Mouse (Mus musculus) heart, embryonic 11.5 days (tissue): ENCODE data around the gene Bloc1s3. TPM values are rescaled to one million over a fixed set of nuclear protein-coding genes. Genes with fewer than 3 reads are reported as not detected.
"Not testable (repeated sequence)": the region's sequence is repeated elsewhere in the genome, so short reads cannot be mapped to it uniquely, and the experiment has no call there.

Source experiments
- ATAC-seq: fragments of 200-750 bp; cut with Nextera tagmentation; replicated peaks from 2 replicates; pipeline ENCODE4 v1.8.0; 2017; ENCODE audit warnings: moderate library complexity; ENCODE audit not compliant: insufficient number of reproducible peaks, low FRiP score, low TSS enrichment
- H3K27ac ChIP-seq: fragments of 300-500 bp; sonication (generic); 2 replicates; pipeline ENCODE4 v1.5.1; 2014; ENCODE audit warnings: mild to moderate bottlenecking, low read depth, low read length
- H3K27me3 ChIP-seq: fragments of 300-500 bp; sonication (generic); 2 replicates; pipeline ENCODE4 v1.6.1; 2014; ENCODE audit warnings: mild to moderate bottlenecking, low read length, mixed read lengths; ENCODE audit not compliant: control insufficient read depth, insufficient read depth
- H3K36me3 ChIP-seq: fragments of 300-500 bp; sonication (generic); 2 replicates; pipeline ENCODE4 v1.6.1; 2014; ENCODE audit warnings: mild to moderate bottlenecking, low read length, moderate library complexity, mixed read lengths; ENCODE audit not compliant: control insufficient read depth, insufficient read depth
- H3K4me1 ChIP-seq: fragments of 300-500 bp; sonication (generic); 2 replicates; pipeline ENCODE4 v1.6.1; 2014; ENCODE audit warnings: low read length; ENCODE audit not compliant: control insufficient read depth, insufficient read depth
- H3K4me2 ChIP-seq: fragments of 300-500 bp; sonication (generic); 2 replicates; pipeline ENCODE4 v1.6.1; 2014; ENCODE audit warnings: mild to moderate bottlenecking, moderate library complexity
- H3K4me3 ChIP-seq: fragments of 300-500 bp; sonication (generic); 2 replicates; pipeline ENCODE4 v1.5.1; 2014; ENCODE audit warnings: low read depth, low read length
- H3K9ac ChIP-seq: fragments of 300-500 bp; sonication (generic); 2 replicates; pipeline ENCODE4 v1.6.1; 2014; ENCODE audit warnings: mild to moderate bottlenecking, low read depth, low read length, moderate library complexity
- H3K9me3 ChIP-seq: fragments of 300-500 bp; sonication (generic); replicated peaks from 2 replicates; pipeline ENCODE4 v1.6.1; 2016; ENCODE audit warnings: low read length; ENCODE audit not compliant: control insufficient read depth
- WGBS: fragments of 180-500 bp; shearing (Covaris S2); extraction: QIAGEN DNeasy Blood & Tissue Kit; methylation state at CpG from one replicate; pipeline ENCODE4 v1.1.7; 2014; ENCODE audit not compliant: insufficient replicate concordance; 5-methylcytosine and 5-hydroxymethylcytosine counted together
- polyA plus RNA-seq: library from polyadenylated mRNA; unstranded; fragments of >200 nt; fragmentation: Nextera tagmentation; extraction: Ambion mirVana; gene quantifications from 2 replicates; pipeline ENCODE4 v1.2.1, GENCODE M21; 2014

The Bloc1s3 gene
- polyA plus RNA-seq, 1 experiment from 2014 or later, result 1.2 TPM

- H3K27ac ChIP-seq, result no peak overlapping the region
- peak overlapping the region; percentile 52; the same call in 1 of the 2 replicates for H3K9ac ChIP-seq
- H3K4me2 ChIP-seq, result peak overlapping the region; percentile 82
- 12% methylated on average over 24 of the region's 24 CpGs for WGBS
- ATAC-seq, result no peak
- no peaks in the 10 kb centered on the region for H3K36me3 ChIP-seq
- peaks cover 60% of the 10 kb centered on the region for H3K27me3 ChIP-seq
- peaks cover 20% of the 10 kb centered on the region for H3K4me1 ChIP-seq
- peak overlapping the region; percentile 44 for H3K4me3 ChIP-seq
- H3K9me3 ChIP-seq, result no peaks in the 10 kb centered on the region
These were observed 16.4 kb upstream of the Bloc1s3 start for GRCm38 (mm10) chr7:19524420-19525104.

- WGBS, result 2% methylated on average over 64 of the region's 64 CpGs
- ATAC-seq, result no peak
- peak overlapping the region; percentile 52; the same call in 1 of the 2 replicates for H3K9ac ChIP-seq
- H3K9me3 ChIP-seq, result no peaks in the 10 kb centered on the region
- H3K27ac ChIP-seq, result no peak overlapping the region
- peaks cover 22% of the 10 kb centered on the region for H3K4me1 ChIP-seq
- peaks cover 67% of the 10 kb centered on the region for H3K27me3 ChIP-seq
- H3K36me3 ChIP-seq, result no peaks in the 10 kb centered on the region
- H3K4me3 ChIP-seq, result peak overlapping the region; percentile 44
- peak overlapping the region; percentile 82 for H3K4me2 ChIP-seq
These were observed 15.7 kb upstream of the Bloc1s3 start for GRCm38 (mm10) chr7:19523757-19524419.

- H3K4me2 ChIP-seq, result peak overlapping the region; percentile 82
- H3K9me3 ChIP-seq, result no peaks in the 10 kb centered on the region
- H3K4me3 ChIP-seq, result peak overlapping the region; percentile 44
- peaks cover 22% of the 10 kb centered on the region for H3K4me1 ChIP-seq
- H3K27ac ChIP-seq, result no peak overlapping the region
- no peaks in the 10 kb centered on the region for H3K36me3 ChIP-seq
- no peak for ATAC-seq
- H3K9ac ChIP-seq, result no peak overlapping the region
- 14% methylated on average over 70 of the region's 72 CpGs for WGBS
- H3K27me3 ChIP-seq, result peaks cover 74% of the 10 kb centered on the region
These were observed 15.0 kb upstream of the Bloc1s3 start for GRCm38 (mm10) chr7:19523017-19523756.

GRCm38 (mm10) chr7:19520032-19520431 is 11.9 kb upstream of the Bloc1s3 start:
- peak overlapping the region; percentile 72 for H3K4me2 ChIP-seq
- no peaks in the 10 kb centered on the region for H3K36me3 ChIP-seq
- no peak overlapping the region for H3K27ac ChIP-seq
- ATAC-seq, result no peak
- peak overlapping the region; percentile 61; the same call in 1 of the 2 replicates for H3K9ac ChIP-seq
- peaks cover 26% of the 10 kb centered on the region for H3K4me1 ChIP-seq
- H3K4me3 ChIP-seq, result peak overlapping the region; percentile 37
- H3K9me3 ChIP-seq, result no peaks in the 10 kb centered on the region
- WGBS, result 5% methylated on average over 22 of the region's 23 CpGs
- H3K27me3 ChIP-seq, result peaks cover 89% of the 10 kb centered on the region

GRCm38 (mm10) chr7:19517652-19518365 is 9.6 kb upstream of the Bloc1s3 start, which contains the start of gene Nkpd1:
TSS of gene Nkpd1 (plus strand) at chr7:19517838.
- no peak for ATAC-seq
- Histone ChIP-seq H3K4me3 (no peak within 1 kb of the TSS), H3K4me2 (peak within 1 kb of the TSS; percentile 51), H3K9me3 (no peaks in the 10 kb centered on the region), H3K27me3 (peaks cover 66% of the 10 kb centered on the region), H3K9ac (peak within 1 kb of the TSS; percentile 50; the same call in 1 of the 2 replicates), H3K36me3 (no peaks in the 10 kb centered on the region), H3K4me1 (peaks cover 13% of the 10 kb centered on the region), H3K27ac (no peak within 1 kb of the TSS)
- 7% methylated on average over 22 of the region's 29 CpGs for WGBS

GRCm38 (mm10) chr7:19512353-19512752 is 4.2 kb upstream of the Bloc1s3 start:
- Histone ChIP-seq H3K27ac (no peak overlapping the region), H3K27me3 (peaks cover 14% of the 10 kb centered on the region), H3K4me3 (no peak overlapping the region), H3K4me2 (no peak overlapping the region), H3K36me3 (0 out of 2 replicates have a peak, but pooled peaks cover 3% of the 10 kb centered on the region), H3K9ac (no peak overlapping the region), H3K9me3 (no peaks in the 10 kb centered on the region), H3K4me1 (peaks cover 7% of the 10 kb centered on the region; the same call in 1 of the 2 replicates)
- WGBS, result 69% methylated on average over 6 of the region's 6 CpGs
- no peak for ATAC-seq

- 83% methylated on average over 6 of the region's 7 CpGs for WGBS
- H3K27ac ChIP-seq, H3K9ac ChIP-seq, ATAC-seq, H3K4me1 ChIP-seq, H3K9me3 ChIP-seq, H3K27me3 ChIP-seq, H3K4me3 ChIP-seq, H3K4me2 ChIP-seq, H3K36me3 ChIP-seq: not testable (repeated sequence)
These were observed 3.8 kb upstream of the Bloc1s3 start for GRCm38 (mm10) chr7:19511934-19512333.

- ATAC-seq, result no peak
- WGBS, result 92% methylated on average over 7 of the region's 7 CpGs
- H3K4me2 ChIP-seq, result peak overlapping the region; percentile 99
- H3K27ac ChIP-seq, result peak overlapping the region; percentile 89
- H3K4me3 ChIP-seq, result peak overlapping the region; percentile 83; the same call in 1 of the 2 replicates
- peaks cover 7% of the 10 kb centered on the region; the same call in 1 of the 2 replicates for H3K4me1 ChIP-seq
- H3K9ac ChIP-seq, result no peak overlapping the region; the same call in 1 of the 2 replicates
- H3K36me3 ChIP-seq, result 0 out of 2 replicates have a peak, but pooled peaks cover 3% of the 10 kb centered on the region
- H3K27me3 ChIP-seq, result no peaks in the 10 kb centered on the region
- no peaks in the 10 kb centered on the region for H3K9me3 ChIP-seq
These were observed 1.6 kb upstream of the Bloc1s3 start for GRCm38 (mm10) chr7:19509786-19510185.
